Mouse (Mus musculus): ENCODE measurements around the gene Neu3. TPM values are rescaled to one million over a fixed set of nuclear protein-coding genes. Genes with fewer than 3 reads are reported as not detected.

The Neu3 gene
- polyA plus RNA-seq, 1 experiment from 2014 or later = 3.0 TPM

DNA sequence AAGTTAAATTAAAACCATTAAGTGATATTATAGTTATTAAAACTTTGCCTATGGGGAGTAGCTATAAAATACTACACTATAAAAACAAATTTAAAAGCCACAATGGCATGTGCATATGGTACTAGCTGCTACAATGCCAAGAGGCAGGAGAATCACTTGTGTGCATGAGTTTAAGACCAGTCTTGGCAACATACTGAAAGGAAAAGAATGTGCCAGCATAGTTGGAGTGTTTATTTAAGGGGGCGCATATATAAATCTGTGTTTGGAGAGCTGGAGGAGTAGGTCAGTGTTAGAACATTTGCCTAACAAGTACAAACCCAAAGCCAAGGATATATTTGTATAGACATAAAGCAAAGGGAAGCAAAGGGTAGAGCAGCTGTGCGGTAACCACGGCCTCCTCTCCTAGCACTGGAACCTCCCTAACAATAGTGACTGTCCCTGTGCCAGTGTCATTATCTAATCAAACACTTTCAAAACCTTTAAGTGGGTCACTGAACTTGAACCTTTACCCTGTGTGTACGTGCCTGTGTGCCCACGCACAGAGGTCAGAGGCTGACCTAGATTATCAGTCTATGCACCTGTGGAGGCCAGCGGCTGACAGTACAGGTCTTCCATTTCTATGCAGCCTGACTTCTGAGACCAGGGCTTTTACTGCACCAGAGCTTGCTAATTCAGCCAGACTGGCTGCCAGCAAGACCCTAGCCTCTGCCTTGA lies 9.3 kb upstream of the Neu3 start:
- no peaks in the 10 kb centered on the region for H3K27me3 ChIP-seq (ENCODE audit: insufficient read depth, low read length)
- no peak overlapping the region for H3K9ac ChIP-seq (replicated peaks; ENCODE audit: low read length)
- no peaks in the 10 kb centered on the region for H3K4me1 ChIP-seq (ENCODE audit: insufficient read depth, low read length)
- H3K4me2 ChIP-seq (replicated peaks; ENCODE audit: low read depth, low read length) = no peak overlapping the region
- WGBS = 75% methylated on average over 6 of the region's 6 CpGs
- no peak for ATAC-seq (ENCODE audit: low FRiP score, low TSS enrichment)
- H3K9me3 ChIP-seq (ENCODE audit: low read length) = no peaks in the 10 kb centered on the region
- peaks cover 34% of the 10 kb centered on the region for H3K36me3 ChIP-seq (ENCODE audit: insufficient read depth, low read length)
- H3K27ac ChIP-seq (ENCODE audit: low read length) = no peak overlapping the region
- H3K4me3 ChIP-seq (ENCODE audit: low read length) = no peak overlapping the region

DNA sequence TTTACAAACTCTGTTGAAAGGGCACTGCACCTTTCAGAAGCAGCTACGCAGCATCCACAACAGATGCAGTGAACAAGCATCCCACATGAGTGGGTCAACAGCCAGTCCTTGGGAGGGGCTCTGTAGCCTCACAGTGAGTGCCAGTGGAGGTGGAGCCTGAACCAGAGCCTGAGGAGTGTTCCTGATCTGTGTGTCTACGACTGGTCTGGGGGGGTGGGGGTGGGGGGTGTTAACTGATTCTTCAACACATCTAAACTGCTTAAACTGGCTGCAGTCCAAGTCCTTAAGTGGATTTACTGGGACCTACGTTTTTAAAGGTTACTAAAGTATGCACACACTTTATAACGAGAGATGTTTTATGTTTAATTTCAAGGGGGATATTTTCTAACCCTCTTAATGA lies 8.6 kb upstream of the Neu3 start:
- Histone ChIP-seq H3K4me3 (ENCODE audit: low read length) (no peak overlapping the region), H3K9me3 (ENCODE audit: low read length) (no peaks in the 10 kb centered on the region), H3K36me3 (ENCODE audit: insufficient read depth, low read length) (peaks cover 27% of the 10 kb centered on the region), H3K27me3 (ENCODE audit: insufficient read depth, low read length) (no peaks in the 10 kb centered on the region), H3K9ac (replicated peaks; ENCODE audit: low read length) (no peak overlapping the region), H3K4me1 (ENCODE audit: insufficient read depth, low read length) (no peaks in the 10 kb centered on the region), H3K4me2 (replicated peaks; ENCODE audit: low read depth, low read length) (no peak overlapping the region), H3K27ac (ENCODE audit: low read length) (no peak overlapping the region)
- 57% methylated on average over 4 of the region's 4 CpGs for WGBS
- ATAC-seq (ENCODE audit: low FRiP score, low TSS enrichment) = no peak

DNA sequence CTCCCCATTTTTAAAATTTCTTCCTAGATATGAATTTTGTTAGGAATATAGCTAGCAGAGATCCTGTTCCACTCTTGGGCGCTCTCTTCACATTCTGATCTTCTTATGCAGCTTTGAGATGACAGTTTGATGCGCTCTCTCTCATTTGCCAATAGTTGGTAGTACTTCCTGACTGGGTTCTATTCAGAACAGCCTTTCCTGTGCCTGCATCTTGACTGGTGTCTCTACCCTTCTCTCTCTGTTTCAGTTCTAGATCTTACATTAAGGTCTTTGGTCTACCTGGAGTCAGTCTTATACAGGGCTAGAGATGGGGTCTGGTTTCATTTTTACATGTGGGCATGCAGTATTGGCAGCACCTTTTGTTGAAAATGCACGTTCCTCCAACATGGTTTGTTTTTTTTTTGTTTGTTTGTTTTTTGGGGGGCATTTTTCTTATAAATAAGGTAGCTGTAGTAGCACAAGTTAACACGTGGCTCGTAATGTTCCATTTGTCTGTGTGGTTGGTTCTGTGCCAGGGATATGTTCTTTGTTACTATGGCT lies 6.2 kb upstream of the Neu3 start:
- Histone ChIP-seq H3K36me3 (ENCODE audit: insufficient read depth, low read length) (peaks cover 20% of the 10 kb centered on the region), H3K27me3 (ENCODE audit: insufficient read depth, low read length) (no peaks in the 10 kb centered on the region), H3K4me2 (replicated peaks; ENCODE audit: low read depth, low read length) (no peak overlapping the region), H3K27ac (ENCODE audit: low read length) (no peak overlapping the region), H3K4me1 (ENCODE audit: insufficient read depth, low read length) (no peaks in the 10 kb centered on the region), H3K4me3 (ENCODE audit: low read length) (no peak overlapping the region), H3K9ac (replicated peaks; ENCODE audit: low read length) (no peak overlapping the region), H3K9me3 (ENCODE audit: low read length) (no peaks in the 10 kb centered on the region)
- WGBS = 84% methylated on average over 5 of the region's 5 CpGs
- no peak for ATAC-seq (ENCODE audit: low FRiP score, low TSS enrichment)

DNA sequence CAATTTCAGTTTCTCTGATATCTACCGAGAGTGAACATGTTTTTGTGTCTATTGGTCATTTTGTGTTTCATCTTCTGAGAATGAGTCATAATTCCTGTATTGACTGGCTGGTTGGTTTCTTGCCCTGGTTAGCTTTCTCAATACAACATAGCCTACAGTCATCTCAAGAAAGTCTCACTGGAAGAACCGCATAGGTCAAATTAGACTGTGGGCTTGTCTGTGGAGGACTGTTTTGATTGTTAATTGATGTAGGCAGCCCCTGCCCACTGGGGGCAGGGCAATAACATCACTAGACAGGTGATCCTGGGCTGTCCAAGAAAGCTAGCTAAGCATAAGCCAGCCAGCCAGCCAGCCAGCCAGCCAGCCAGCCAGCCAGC lies 5.6 kb upstream of the Neu3 start:
- Histone ChIP-seq H3K27ac (ENCODE audit: low read length) (no peak overlapping the region), H3K4me1 (ENCODE audit: insufficient read depth, low read length) (no peaks in the 10 kb centered on the region), H3K4me3 (ENCODE audit: low read length) (no peak overlapping the region), H3K9me3 (ENCODE audit: low read length) (no peaks in the 10 kb centered on the region), H3K9ac (replicated peaks; ENCODE audit: low read length) (no peak overlapping the region), H3K36me3 (ENCODE audit: insufficient read depth, low read length) (peaks cover 16% of the 10 kb centered on the region), H3K27me3 (ENCODE audit: insufficient read depth, low read length) (no peaks in the 10 kb centered on the region), H3K4me2 (replicated peaks; ENCODE audit: low read depth, low read length) (no peak overlapping the region)
- 89% methylated on average over 2 of the region's 2 CpGs for WGBS
- no peak for ATAC-seq (ENCODE audit: low FRiP score, low TSS enrichment)

DNA sequence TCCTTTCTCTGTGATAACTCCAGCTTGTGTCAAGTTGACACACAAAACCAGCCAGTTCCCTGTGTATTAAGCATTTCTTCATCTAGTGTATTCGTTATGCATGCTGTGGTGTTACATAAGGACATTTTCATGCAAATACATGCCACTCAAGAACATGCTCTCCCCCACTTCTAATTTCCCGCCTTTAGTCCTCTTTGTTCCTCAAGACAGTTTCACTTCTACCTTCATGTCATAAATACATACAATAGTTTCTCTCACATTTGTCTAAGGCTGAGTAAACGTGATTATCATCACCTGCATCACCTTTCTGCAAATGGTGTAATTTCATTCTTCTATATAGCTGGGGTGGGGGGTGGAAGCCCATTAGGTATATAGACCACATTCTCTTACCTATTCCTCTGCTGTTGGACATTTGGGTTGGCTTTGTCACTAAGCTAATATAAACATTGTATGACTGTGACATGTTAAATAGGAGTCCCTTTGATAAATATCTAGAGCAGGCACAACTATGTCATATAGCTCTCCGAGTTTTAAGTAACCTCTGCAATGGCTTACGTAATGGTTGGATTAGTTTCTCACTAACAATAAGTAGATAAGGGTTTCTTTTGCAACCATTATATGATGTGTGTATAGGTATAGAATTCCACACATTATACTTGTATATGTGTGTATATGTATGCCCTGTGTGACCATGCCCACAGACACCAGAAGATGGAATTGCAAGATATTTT lies 5.1 kb upstream of the Neu3 start:
- no peak for ATAC-seq (ENCODE audit: low FRiP score, low TSS enrichment)
- H3K4me2 ChIP-seq (replicated peaks; ENCODE audit: low read depth, low read length) = no peak overlapping the region
- no peak overlapping the region for H3K9ac ChIP-seq (replicated peaks; ENCODE audit: low read length)
- no peaks in the 10 kb centered on the region for H3K9me3 ChIP-seq (ENCODE audit: low read length)
- no peaks in the 10 kb centered on the region for H3K27me3 ChIP-seq (ENCODE audit: insufficient read depth, low read length)
- peaks cover 12% of the 10 kb centered on the region for H3K36me3 ChIP-seq (ENCODE audit: insufficient read depth, low read length)
- H3K4me1 ChIP-seq (ENCODE audit: insufficient read depth, low read length) = 0 out of 2 replicates have a peak, but pooled peaks cover 3% of the 10 kb centered on the region
- H3K27ac ChIP-seq (ENCODE audit: low read length) = no peak overlapping the region
- H3K4me3 ChIP-seq (ENCODE audit: low read length) = no peak overlapping the region
- 84% methylated on average over 5 of the region's 5 CpGs for WGBS

DNA sequence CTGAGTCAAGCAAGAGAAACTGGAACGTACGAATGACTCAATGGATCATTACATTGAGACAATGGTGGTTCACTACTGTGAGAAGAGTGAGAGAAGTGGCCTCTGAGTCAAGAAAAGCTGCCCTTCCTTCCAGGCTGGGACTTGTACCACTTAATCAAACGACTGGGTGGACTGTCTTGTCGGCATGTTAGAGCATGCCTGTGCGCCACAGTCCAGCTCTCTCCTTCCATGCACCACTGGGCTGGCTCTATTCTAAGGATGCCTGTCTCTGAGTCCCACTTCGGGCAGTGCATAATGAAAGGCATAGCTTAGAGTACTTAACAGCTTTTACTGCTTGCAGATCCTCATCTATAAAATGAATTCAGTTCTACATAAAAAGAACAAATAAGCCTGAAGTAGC lies 2.1 kb downstream of the Neu3 start:
- Histone ChIP-seq H3K4me1 (ENCODE audit: insufficient read depth, low read length) (peaks cover 5% of the 10 kb centered on the region; the same call in 1 of the 2 replicates), H3K4me3 (ENCODE audit: low read length) (no peak overlapping the region), H3K4me2 (replicated peaks; ENCODE audit: low read depth, low read length) (no peak overlapping the region), H3K9ac (replicated peaks; ENCODE audit: low read length) (no peak overlapping the region), H3K27ac (ENCODE audit: low read length) (no peak overlapping the region), H3K27me3 (ENCODE audit: insufficient read depth, low read length) (no peaks in the 10 kb centered on the region), H3K36me3 (ENCODE audit: insufficient read depth, low read length) (no peaks in the 10 kb centered on the region), H3K9me3 (ENCODE audit: low read length) (no peaks in the 10 kb centered on the region)
- ATAC-seq (ENCODE audit: low FRiP score, low TSS enrichment) = no peak
- WGBS = 53% methylated on average over 6 of the region's 6 CpGs

DNA sequence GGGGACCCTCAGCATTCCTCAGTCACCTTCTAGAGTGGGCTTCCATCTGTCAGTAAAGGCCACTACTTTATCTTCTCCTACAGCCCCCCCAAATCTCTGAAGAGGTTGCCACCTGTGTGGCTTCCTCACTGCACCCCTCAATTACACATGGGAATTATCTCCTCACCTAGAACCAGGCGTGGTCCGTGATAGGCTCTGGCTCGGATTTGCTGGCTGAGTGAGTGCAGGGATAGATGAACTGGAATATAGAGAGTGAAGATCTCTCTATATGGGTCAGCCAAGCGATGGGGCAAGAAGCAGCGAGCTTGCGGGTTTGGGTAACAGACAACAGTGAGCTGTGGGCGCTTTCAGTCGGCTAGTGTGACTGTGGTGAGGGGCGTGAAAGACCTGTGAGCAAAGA lies 2.7 kb downstream of the Neu3 start:
- no peak overlapping the region for H3K27ac ChIP-seq (ENCODE audit: low read length)
- no peak overlapping the region for H3K4me2 ChIP-seq (replicated peaks; ENCODE audit: low read depth, low read length)

DNA sequence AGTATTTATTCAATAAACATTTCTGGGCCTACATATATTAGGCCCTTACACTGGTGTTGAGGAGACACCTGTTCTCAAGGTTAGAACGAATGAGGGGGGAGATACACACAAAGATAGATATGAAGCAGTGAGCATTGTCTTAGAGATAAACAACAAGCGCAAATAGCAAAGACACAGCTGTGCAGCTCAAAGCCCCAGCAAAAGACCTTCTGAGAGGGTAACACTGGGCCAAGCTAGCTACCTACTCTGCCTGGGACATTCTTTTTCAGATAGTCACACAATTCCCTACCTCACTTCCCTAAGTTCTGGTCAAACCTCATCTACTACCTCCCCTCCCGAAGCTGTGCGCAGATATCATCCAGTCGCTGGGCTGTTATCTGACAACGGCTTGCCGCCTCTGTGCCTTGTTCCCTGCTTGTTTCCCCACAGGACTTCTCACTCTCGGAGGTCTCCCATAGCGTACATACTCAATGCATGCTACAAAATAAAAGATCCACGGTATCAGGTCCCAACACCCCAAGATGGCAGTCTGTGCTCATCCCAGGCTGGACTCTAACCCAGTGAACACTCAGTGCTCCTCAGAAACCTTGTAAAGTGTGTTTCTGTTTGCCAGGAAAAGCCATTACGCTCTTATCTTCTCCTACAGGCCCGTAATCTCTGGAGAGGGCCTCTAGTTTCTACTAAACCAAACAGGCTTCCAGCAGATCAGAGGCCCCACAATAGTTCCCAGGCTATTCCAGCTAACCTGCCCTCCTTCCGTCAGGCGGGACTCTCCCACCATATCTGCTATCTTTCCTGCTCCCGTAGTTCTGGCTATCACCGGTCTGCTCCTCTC lies 3.4 kb downstream of the Neu3 start:
- no peaks in the 10 kb centered on the region for H3K9me3 ChIP-seq (ENCODE audit: low read length)
- ATAC-seq (ENCODE audit: low FRiP score, low TSS enrichment) = no peak
- no peaks in the 10 kb centered on the region for H3K27me3 ChIP-seq (ENCODE audit: insufficient read depth, low read length)
- no peak overlapping the region for H3K4me2 ChIP-seq (replicated peaks; ENCODE audit: low read depth, low read length)
- no peak overlapping the region for H3K9ac ChIP-seq (replicated peaks; ENCODE audit: low read length)
- H3K27ac ChIP-seq (ENCODE audit: low read length) = no peak overlapping the region
- 83% methylated on average over 16 of the region's 16 CpGs for WGBS
- no peaks in the 10 kb centered on the region for H3K36me3 ChIP-seq (ENCODE audit: insufficient read depth, low read length)
- no peak overlapping the region for H3K4me3 ChIP-seq (ENCODE audit: low read length)
- H3K4me1 ChIP-seq (ENCODE audit: insufficient read depth, low read length) = peaks cover 5% of the 10 kb centered on the region; the same call in 1 of the 2 replicates

More for the DNA sequence above, 2.7 kb downstream of the Neu3 start:
- H3K27me3 ChIP-seq (ENCODE audit: insufficient read depth, low read length) = no peaks in the 10 kb centered on the region
- no peak for ATAC-seq (ENCODE audit: low FRiP score, low TSS enrichment)
- no peak overlapping the region for H3K9ac ChIP-seq (replicated peaks; ENCODE audit: low read length)
- H3K9me3 ChIP-seq (ENCODE audit: low read length) = no peaks in the 10 kb centered on the region
- peaks cover 5% of the 10 kb centered on the region; the same call in 1 of the 2 replicates for H3K4me1 ChIP-seq (ENCODE audit: insufficient read depth, low read length)
- 88% methylated on average over 9 of the region's 9 CpGs for WGBS
- H3K4me3 ChIP-seq (ENCODE audit: low read length) = no peak overlapping the region
- H3K36me3 ChIP-seq (ENCODE audit: insufficient read depth, low read length) = no peaks in the 10 kb centered on the region

DNA sequence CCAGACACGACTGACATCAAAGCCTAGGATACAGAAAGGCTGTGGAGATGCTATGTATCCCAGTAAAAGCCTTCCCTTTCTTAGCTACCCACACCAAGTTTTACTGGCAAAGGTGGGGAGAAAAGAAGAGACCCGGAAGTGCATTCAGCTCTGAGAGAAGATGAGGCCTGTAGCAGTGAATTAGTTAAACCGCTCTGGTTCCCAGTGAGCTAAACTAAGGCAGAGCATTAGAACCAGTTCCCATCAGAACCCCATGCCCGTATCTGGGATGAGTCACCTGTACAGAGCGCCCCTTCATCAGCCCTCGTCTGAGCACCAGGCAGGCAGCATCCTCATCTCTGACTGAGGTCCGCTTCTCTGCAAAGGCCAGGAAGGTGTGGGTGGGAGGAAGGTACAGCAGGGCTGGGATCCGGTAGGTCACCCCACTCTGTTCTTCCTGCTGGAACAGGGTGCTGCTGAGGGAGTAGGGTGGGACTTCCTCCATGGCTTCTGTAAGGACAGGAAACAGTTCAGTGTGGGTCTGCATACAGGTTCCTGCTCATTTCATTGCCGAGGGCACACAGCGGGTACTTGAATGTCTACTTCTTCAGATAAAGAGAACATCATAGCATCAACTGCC lies 5.1 kb downstream of the Neu3 start:
- Histone ChIP-seq H3K4me1 (ENCODE audit: insufficient read depth, low read length) (peaks cover 2% of the 10 kb centered on the region; the same call in 1 of the 2 replicates), H3K36me3 (ENCODE audit: insufficient read depth, low read length) (no peaks in the 10 kb centered on the region), H3K9ac (replicated peaks; ENCODE audit: low read length) (no peak overlapping the region), H3K27me3 (ENCODE audit: insufficient read depth, low read length) (no peaks in the 10 kb centered on the region), H3K9me3 (ENCODE audit: low read length) (no peaks in the 10 kb centered on the region), H3K4me2 (replicated peaks; ENCODE audit: low read depth, low read length) (no peak overlapping the region), H3K4me3 (ENCODE audit: low read length) (no peak overlapping the region), H3K27ac (ENCODE audit: low read length) (no peak overlapping the region)
- WGBS = 86% methylated on average over 10 of the region's 10 CpGs
- ATAC-seq (ENCODE audit: low FRiP score, low TSS enrichment) = no peak

Data from kidney, embryonic 16.5 days (tissue).